Mouse (Mus musculus) ovary, postnatal 14 days (tissue): ENCODE measurements around the gene Cntn3.
"Not testable (repeated sequence)": the region's sequence is repeated elsewhere in the genome, so short reads cannot be mapped to it uniquely, and the experiment has no call there.

ENCODE experiments used
- DNase-seq: peaks from one replicate; pipeline ENCODE4 v3.0.0; 2022; ENCODE audit warnings: low spot score

Gene Cntn3

DNA sequence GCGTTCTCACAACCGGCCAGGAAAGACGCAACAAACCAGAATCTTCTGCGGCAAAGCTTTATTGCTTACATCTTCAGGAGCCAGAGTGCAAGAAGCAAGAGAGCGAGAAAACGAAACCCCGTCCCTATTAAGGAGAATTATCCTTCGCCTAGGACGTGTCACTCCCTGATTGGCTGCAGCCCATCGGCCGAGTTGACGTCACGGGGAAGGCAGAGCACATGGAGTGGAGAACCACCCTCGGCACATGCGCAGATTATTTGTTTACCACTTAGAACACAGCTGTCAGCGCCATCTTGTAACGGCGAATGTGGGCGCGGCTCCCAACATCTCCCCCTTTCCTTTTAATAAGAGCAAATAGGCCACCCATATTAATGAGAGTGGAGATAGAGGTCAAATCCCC is at the start of gene Cntn3:
TSS of gene Cntn3 (minus strand) at position 101 of the 400 bp plus-strand sequence.
- DNase-seq = not testable (repeated sequence)

DNA sequence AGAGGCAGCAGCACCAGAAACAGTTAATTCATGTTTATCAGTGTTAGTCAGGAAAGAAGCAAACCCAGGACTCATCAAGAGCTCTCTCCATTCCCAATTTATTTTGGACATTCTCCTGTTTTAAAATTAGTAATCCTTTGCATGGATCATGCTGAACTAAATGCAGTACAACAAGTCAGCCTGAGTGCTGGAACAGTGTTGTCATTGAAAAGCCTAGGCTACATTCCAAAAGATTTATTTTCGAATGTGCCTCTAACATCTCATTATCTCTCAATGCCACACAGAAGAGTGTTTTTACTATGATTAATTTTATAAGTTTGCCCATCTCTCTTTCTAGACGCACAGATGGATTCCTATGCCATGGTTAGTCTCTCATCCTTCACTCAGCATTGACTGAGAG is 27.9 kb upstream of the Cntn3 start:
- DNase-seq = no peak

GRCm38 (mm10) chr6:102597756-102598155 is 24.9 kb upstream of the Cntn3 start:
- no peak for DNase-seq

DNA sequence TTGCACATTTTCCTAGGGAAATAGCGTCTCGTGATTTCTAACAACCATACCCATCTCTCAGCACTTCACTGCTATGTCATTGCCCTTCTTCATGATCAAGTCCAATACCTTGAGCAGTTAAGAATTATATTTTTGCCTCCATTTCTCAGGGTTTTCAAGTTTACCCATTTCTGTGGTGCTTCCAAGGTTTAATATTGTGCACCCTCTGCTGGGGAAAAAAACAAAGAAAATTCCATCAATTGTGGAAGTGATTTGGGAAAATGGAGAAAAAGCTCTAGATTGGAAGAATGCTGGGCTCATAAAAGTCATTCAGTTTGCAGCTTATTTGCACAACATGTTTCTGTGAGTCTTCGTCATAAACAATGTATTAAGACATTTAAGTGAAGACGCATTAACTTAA is 17.2 kb upstream of the Cntn3 start:
- no peak for DNase-seq

DNA sequence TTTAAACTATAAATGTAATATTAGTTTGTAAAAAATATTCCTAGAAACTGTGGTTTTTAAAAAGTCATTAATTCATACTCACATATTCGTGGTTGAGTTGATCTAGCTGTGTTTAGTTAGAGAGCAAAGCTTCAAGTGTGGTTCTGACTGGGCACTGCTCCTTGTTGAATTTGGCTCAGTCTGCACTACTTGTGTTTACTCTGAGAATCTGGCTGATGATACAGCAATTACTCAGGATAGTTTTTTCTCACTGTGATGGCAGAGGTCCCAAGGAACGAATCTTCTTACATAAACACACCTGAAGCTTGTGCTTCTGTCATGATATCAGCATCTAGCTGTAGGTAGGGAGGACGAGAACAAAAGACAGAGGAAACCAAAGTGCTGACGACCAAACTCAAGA is 16.4 kb upstream of the Cntn3 start:
- DNase-seq = no peak

- no peak for DNase-seq
These were observed 13.2 kb upstream of the Cntn3 start for GRCm38 (mm10) chr6:102586056-102586455.

- DNase-seq = no peak
These were observed 10.7 kb upstream of the Cntn3 start for GRCm38 (mm10) chr6:102583578-102583977.

DNA sequence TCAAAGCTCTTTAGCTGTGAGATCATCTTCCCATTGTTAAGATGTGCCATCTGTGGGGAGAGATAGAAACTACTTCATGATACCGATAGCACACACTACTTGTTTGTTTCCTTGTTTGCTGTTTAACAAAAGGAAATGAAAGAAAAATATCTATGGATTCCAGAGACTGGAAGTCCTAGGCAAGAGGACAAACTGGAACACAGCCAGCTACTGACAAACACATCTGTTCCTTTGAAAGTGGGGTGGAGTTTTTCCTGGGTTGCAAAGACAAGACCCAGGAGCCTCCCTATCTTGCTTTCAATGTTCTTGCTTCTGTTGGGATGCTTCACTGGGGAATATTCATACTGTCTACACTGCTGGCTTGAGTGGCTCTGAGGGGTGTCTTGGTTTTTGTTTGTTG is 5.4 kb downstream of the Cntn3 start:
- DNase-seq = no peak

- DNase-seq = no peak
These were observed 7.7 kb downstream of the Cntn3 start for GRCm38 (mm10) chr6:102565228-102565627.

GRCm38 (mm10) chr6:102564011-102564731 is 8.7 kb downstream of the Cntn3 start:
- DNase-seq = peak; percentile 34

DNA sequence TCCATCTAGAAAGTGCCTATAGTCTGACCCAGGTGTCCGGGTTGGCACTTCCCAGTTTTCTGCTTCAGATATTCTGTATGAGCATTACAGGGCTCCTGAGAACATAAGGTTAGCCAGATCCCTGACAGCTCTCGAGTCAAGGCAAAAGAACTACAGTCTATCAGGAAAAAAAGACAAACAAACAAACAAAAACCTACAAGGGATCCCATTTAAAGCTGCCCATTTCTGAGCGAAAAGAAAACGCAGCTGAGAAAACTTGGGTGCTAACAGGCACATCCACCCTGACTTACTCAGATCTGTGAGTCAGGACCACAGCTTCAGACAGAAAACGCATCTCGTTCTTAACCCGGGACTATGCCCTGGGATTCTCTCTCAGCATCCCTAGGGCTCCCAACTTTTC is 9.5 kb downstream of the Cntn3 start:
- DNase-seq = no peak

DNA sequence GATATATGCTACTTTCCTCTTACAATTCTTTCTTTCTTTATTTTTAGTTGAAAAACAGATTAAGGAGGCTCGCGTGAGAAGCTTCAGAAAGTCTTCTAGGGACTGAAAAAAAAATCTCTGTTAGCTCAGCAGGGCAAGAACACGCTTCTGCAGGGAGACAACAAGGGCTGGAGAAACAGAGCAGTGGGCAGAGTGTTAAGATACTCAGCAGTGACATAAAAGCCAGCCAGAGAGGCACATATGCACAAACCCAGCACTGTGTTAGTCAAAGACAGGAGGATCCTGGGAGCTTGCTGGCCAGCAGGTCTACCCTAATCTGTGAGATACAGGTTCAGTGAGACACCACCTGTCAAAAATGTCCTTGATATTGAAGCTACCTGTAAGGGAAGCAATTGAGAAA is 15.4 kb downstream of the Cntn3 start:
- DNase-seq = no peak

DNA sequence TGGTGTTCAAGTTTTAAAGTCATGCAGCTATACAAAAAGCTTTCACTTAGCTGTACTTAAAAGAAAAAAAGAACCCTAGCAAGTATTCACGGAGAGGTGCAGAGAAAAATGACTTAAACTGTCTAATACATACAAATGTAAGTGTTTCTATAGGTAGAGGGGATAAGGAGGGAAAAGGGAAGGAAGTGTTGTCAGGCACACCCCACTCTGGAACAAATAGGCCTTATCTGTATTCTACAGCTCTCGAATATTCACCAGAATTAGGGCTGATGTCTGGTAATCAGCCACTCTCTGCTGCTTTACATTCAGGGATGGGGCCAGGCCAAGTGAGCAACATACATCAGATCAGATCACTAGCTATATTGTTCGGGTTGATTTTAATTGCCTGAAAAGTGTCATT is 16.4 kb downstream of the Cntn3 start:
- no peak for DNase-seq

- no peak for DNase-seq
These were observed 17.0 kb downstream of the Cntn3 start for GRCm38 (mm10) chr6:102555814-102556437.

- DNase-seq = no peak
These were observed 17.7 kb downstream of the Cntn3 start for GRCm38 (mm10) chr6:102555067-102555657.

DNA sequence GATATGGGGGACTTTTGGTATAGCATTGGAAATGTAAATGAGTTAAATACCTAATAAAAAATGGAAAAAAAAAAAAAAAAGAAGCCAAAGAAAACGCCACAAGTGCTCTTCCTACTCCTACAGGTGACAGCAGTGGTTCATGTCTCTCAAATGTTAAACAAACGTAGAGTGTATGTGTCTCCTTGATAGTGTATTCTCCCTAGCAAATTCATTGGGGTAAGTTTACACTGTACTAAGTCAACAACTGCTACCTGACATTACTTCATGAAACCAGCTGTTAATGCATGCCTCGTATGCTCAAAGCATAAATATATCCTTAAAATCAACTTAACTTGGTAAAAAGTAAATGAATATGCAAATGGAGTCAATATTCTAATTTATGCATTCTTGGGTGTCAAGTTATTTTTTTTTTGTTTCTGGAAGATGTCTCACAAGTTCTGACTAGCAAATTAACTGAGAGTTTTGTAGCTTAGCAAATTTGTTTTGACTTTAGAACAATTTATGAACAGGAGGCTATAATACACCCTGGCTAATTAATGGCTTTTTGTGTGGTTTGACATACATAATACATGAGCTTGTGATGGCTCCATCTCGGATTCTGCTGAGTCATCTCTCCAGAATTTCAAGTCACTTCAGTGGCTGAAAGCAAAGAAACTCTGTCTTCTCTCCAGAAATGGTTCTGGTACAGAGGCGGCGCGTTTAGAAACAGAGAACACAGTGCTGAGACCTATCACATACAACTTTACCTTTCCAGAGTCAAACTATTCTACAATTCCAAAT is 31.1 kb downstream of the Cntn3 start:
- DNase-seq = no peak

- no peak for DNase-seq
These were observed 37.3 kb downstream of the Cntn3 start for GRCm38 (mm10) chr6:102535599-102535998.

GRCm38 (mm10) chr6:102523037-102523436 is 49.9 kb downstream of the Cntn3 start:
- no peak for DNase-seq

GRCm38 (mm10) chr6:102520977-102521376 is 51.9 kb downstream of the Cntn3 start:
- no peak for DNase-seq

- DNase-seq = no peak
These were observed 57.7 kb downstream of the Cntn3 start for GRCm38 (mm10) chr6:102515231-102515630.

DNA sequence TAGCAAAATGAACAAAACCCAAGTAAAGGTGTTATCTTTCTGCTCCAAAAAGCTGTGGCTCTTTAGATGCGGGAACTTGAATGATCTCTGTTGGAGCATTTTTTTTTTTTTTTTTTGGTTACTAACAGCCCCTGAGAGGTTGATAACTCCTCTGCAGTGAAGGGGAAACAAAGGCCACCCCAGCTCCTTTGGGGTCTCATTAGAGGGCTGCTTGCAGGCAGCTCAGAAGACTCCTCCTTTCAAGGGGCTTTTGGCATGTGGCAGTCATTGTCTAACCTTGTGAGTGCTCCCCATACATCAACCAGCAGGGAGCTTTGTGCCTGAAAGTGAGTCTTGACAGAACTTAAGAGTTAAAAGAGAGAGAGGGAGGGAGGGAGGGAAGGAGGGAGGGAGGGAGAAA is 60.8 kb downstream of the Cntn3 start:
- no peak for DNase-seq

DNA sequence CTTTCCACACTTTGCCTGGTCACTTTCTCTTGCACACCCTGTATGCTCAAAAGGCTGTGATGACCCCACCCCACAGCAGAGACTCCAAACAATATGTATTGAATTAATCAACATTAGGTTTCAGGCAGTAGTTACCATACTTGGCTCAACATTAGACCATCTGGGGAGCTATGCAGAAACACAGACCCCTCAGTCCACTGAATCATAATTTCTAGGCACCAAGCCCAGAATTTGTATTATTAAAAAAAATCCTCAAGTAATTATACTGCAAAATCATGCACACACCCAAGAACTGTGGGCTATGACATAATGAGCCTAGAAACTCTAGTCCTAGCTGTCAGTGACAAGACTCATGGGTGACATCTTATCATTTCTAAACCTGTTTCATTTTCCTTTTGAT is 87.4 kb downstream of the Cntn3 start:
- no peak for DNase-seq
